Mouse (Mus musculus) brain, embryonic 14.5 days (tissue): ENCODE data around the gene Gkn3.

ENCODE experiments used
- CTCF ChIP-seq: fragments of 200-500 bp; IDR thresholded peaks from 2 replicates; pipeline ENCODE4 v1.5.1; 2012; ENCODE audit warnings: inconsistent platforms, mild to moderate bottlenecking, moderate library complexity, borderline replicate concordance; ENCODE audit not compliant: insufficient read depth, insufficient read length; ENCODE audit errors: extremely low read depth
- POLR2A ChIP-seq: fragments of 200-500 bp; IDR thresholded peaks from 2 replicates; pipeline ENCODE4 v1.6.1; 2012; ENCODE audit warnings: mild to moderate bottlenecking, inconsistent platforms, borderline replicate concordance; ENCODE audit not compliant: poor library complexity, insufficient read depth, insufficient read length, severe bottlenecking; ENCODE audit errors: extremely low read depth

GRCm38 (mm10) chr6:87394783-87395182, 6.0 kb upstream of the Gkn3 start:
- TF ChIP-seq CTCF (no peak), POLR2A (no peak)
